Comparison of ENCODE assay signal across 15 mouse cellular contexts in genomic region chr13:29641200-29641599, GRCm38 (mm10).
"Had no signal": no experiment of that assay in that cellular context is flagged by ENCODE, and none has a peak within 500 bp of the region (broad histone marks: within the 10 kb centered on the region; RNA-seq: fewer than 3 reads in every experiment).

No protein-coding gene starts in this region.

- H3K4me1 ChIP-seq: midbrain, embryonic 10.5 days; neural tube, embryonic 13.5 days had no signal

- H3K27me3 ChIP-seq: neural tube, embryonic 13.5 days had no signal

- DNase-seq: kidney, adult 11 months; kidney, adult 9 months; kidney, postnatal 36 days; lung, adult 18-20 months; lung, postnatal 36 days; retina, postnatal 1 day; right cerebral cortex, postnatal 4 days; spleen, adult 18-20 months; thymus, adult 18-20 months; thymus, postnatal 14 days had no signal

- ATAC-seq: lung, postnatal 0 days; midbrain, embryonic 16.5 days had no signal

- H3K4me2 ChIP-seq: neural tube, embryonic 13.5 days had no signal

- H3K9ac ChIP-seq: neural tube, embryonic 13.5 days had no signal

- H3K4me3 ChIP-seq: midbrain, embryonic 10.5 days; neural tube, embryonic 13.5 days had no signal

- H3K9me3 ChIP-seq: midbrain, embryonic 10.5 days; neural tube, embryonic 13.5 days had no signal

- H3K36me3 ChIP-seq: midbrain, embryonic 10.5 days; neural tube, embryonic 13.5 days had no signal

- H3K27ac ChIP-seq: kidney, postnatal 0 days; midbrain, embryonic 10.5 days; neural tube, embryonic 13.5 days had no signal
